Mouse (Mus musculus): ENCODE measurements around the gene Tgm1.

DNA sequence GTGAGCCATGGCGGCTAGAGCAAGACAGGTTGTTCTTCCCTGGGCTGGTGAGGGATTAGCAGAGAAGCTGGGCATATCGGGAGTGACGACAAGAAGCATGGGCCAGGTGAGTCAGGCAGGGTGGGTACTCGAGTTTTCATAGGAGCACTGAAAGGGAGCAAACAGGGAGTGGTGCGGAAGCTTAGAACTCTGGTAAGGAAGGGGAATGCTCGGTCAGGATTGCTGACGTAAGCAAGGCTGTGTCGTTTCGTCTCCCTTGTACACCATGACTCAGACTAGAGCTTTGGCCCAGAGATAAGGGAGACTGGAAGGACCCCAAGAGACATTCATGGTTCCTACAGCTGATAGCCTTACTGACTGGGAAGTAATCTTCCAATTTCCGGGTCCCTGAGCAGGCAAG, 20.2 kb upstream of the Tgm1 start:
- TF ChIP-seq CTCF (IDR thresholded peaks at IDR 0.05; ENCODE audit: borderline replicate concordance, extremely low read depth, insufficient read depth, insufficient read length) (no peak), POLR2A (IDR thresholded peaks at IDR 0.05; ENCODE audit: borderline replicate concordance, extremely low read depth, insufficient read depth, insufficient read length, poor library complexity, severe bottlenecking) (no peak)
